Mouse (Mus musculus): Measurements from ENCODE around the gene Zer1.

GRCm38 (mm10) chr2:30067031-30067888 is 57.1 kb downstream of the Zer1 start:
- no peak for TF ChIP-seq CTCF (IDR thresholded peaks at IDR 0.05; ENCODE audit: control insufficient read depth, insufficient read depth, insufficient read length)
- no peak for TF ChIP-seq USF1 (IDR thresholded peaks at IDR 0.05; ENCODE audit: low read depth)
- TF ChIP-seq CEBPB (IDR thresholded peaks at IDR 0.05; ENCODE audit: low read depth), result no peak
- no peak for TF ChIP-seq MYOG (IDR thresholded peaks at IDR 0.05; ENCODE audit: control insufficient read depth, extremely low read depth, insufficient read length)
- TF ChIP-seq MYOD1 (IDR thresholded peaks at IDR 0.05; ENCODE audit: control insufficient read depth, insufficient read length, low read depth), result no peak

All from C2C12 (cell line).